Mouse (Mus musculus) CH12.LX (cell line): Measurements from ENCODE around the gene Prim1.

ENCODE experiments used
- CHD2 ChIP-seq: IDR thresholded peaks from 2 replicates; pipeline ENCODE4 v1.6.1; 2011; ENCODE audit warnings: low read length, improper control_type of control experiment
- CTCF ChIP-seq, 2 experiments: IDR thresholded peaks in 1 of 2; conservative IDR thresholded peaks in 1 of 2; 2 replicates each; pipeline ENCODE4 v1.5.1; 2011 to 2012; ENCODE audit warnings: low read depth in 2 of 2, low read length in 2 of 2, improper control_type of control experiment in 1 of 2, inconsistent platforms in 1 of 2, mild to moderate bottlenecking in 1 of 2, moderate library complexity in 1 of 2
- USF1 ChIP-seq: IDR thresholded peaks from 2 replicates; pipeline ENCODE4 v1.6.1; 2014; ENCODE audit warnings: low read depth, mild to moderate bottlenecking, inconsistent platforms, low read length, improper control_type of control experiment

DNA sequence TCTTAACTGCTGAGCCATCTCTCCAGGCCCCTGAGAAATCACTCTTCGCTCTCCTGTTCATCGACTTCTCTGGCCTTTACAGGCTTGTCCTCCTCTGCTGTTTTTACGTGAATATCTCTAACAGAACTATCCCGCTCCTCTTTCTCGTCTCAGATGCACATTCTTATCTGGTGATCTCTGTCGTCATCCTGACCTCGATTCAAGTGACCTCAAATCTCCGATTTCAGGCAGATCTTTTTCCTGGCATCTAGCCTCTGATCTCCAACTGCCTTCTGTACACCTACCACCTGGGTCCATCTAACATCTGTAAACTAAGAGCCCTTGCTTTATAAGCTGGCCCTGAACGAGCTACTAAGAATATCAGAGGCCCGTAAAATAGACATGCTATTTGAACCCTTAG is 10.1 kb upstream of the Prim1 start:
- TF ChIP-seq CHD2 (no peak), CTCF (conservative IDR thresholded peaks at IDR 0.05 in 1 of 2, IDR thresholded peaks at IDR 0.05 in 1 of 2; ENCODE audit: low read depth in 2 of 2, low read length in 2 of 2) (no peak), USF1 (no peak)
